20 mouse cellular contexts compared by ENCODE assay signal in the genomic region with DNA sequence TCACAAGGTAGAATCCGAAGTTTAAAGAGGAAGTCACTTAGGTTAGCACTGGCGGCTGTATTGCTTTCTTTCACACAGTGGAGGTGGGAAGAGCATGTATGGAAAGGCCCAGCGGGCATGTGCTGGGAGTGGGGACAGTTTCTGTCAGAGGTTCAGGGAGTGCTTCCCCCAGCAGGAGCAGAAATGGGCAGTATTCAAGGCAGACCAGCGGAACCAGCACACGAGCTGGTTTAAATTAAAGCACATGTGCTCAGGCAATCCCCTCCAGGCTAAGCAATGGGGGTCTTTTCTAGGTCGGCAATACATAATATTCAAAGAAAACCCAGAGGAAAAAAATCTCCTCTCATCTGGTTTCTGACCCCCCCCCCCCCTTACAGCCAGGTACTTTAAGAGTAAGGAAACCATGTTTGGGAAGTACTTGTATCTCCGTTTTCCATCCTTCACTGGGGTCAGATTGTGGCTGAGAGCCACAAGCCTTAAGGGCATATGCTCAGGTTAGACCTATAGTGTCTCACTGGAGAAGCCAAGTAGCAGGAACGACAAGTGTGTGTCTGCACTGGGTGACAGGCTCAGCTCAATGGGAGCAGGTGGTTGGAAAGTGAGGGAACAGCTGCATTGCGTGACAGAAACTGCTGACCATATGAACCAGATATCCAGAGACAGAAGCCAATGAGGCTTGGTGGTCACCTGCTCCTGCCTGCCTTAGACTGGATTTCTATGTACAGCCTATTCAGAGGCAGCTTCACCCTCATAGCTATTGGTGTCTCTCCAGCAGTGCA.
DNase-seq lines count a peak whose midpoint lies in the region; ATAC-seq lines count a peak whose summit lies in the region.
"Had no signal": no experiment of that assay in that cellular context is flagged by ENCODE, and none has a peak within 500 bp of the region (broad histone marks: within the 10 kb centered on the region; RNA-seq: fewer than 3 reads in every experiment).

No protein-coding gene starts in this region.

- no peak overlapping the region for H3K4me3 ChIP-seq in embryonic facial prominence, embryonic 12.5 days
- H3K4me3 ChIP-seq in limb, embryonic 12.5 days (replicated peaks), result no peak overlapping the region
- no peak overlapping the region for H3K4me3 ChIP-seq in forebrain, embryonic 11.5 days (ENCODE audit: low read depth, low read length)
- H3K4me3 ChIP-seq: forebrain, embryonic 12.5 days; liver, embryonic 13.5 days; lung, embryonic 15.5 days had no signal

- 21% methylated on average over 9 of the region's 9 CpGs for WGBS in embryonic facial prominence, embryonic 12.5 days
- WGBS in limb, embryonic 12.5 days, result 22% methylated on average over 9 of the region's 9 CpGs
- 56% methylated on average over 9 of the region's 9 CpGs for WGBS in forebrain, embryonic 11.5 days

- no peaks in the 10 kb centered on the region for H3K9me3 ChIP-seq in embryonic facial prominence, embryonic 12.5 days
- H3K9me3 ChIP-seq in limb, embryonic 12.5 days, result no peaks in the 10 kb centered on the region
- H3K9me3 ChIP-seq in forebrain, embryonic 11.5 days (ENCODE audit: control insufficient read depth, low read length), result no peaks in the 10 kb centered on the region
- H3K9me3 ChIP-seq: forebrain, embryonic 12.5 days; liver, embryonic 13.5 days; lung, embryonic 15.5 days had no signal

- 0 out of 2 replicates have a peak overlapping the region, but pooled peaks have one; percentile 50 for H3K27ac ChIP-seq in embryonic facial prominence, embryonic 12.5 days
- H3K27ac ChIP-seq in limb, embryonic 12.5 days, result peak overlapping the region; percentile 24; the same call in 1 of the 2 replicates
- H3K27ac ChIP-seq in forebrain, embryonic 11.5 days (ENCODE audit: low read depth, low read length), result no peak overlapping the region
- H3K27ac ChIP-seq: forebrain, embryonic 12.5 days; liver, embryonic 13.5 days; lung, embryonic 15.5 days; macrophage had no signal

- no peak overlapping the region for H3K4me2 ChIP-seq in embryonic facial prominence, embryonic 12.5 days (replicated peaks)
- H3K4me2 ChIP-seq in limb, embryonic 12.5 days, result no peak overlapping the region
- no peak overlapping the region for H3K4me2 ChIP-seq in forebrain, embryonic 11.5 days (ENCODE audit: low read depth, low read length, severe bottlenecking)
- H3K4me2 ChIP-seq: forebrain, embryonic 12.5 days; liver, embryonic 13.5 days; lung, embryonic 15.5 days; midbrain, embryonic 11.5 days had no signal

- peak; percentile 6 for DNase-seq in gastrocnemius, adult 18-20 months (ENCODE audit: low spot score)
- no peak for DNase-seq in gastrocnemius, postnatal 10 days
- DNase-seq in embryo, embryonic 10.5 days (ENCODE audit: low spot score), result peak; percentile 28
- no peak for DNase-seq in left cerebral cortex, postnatal 36 days (ENCODE audit: low spot score in 2 of 2)
- no peak for DNase-seq in forebrain, embryonic 11.5 days (ENCODE audit: low spot score)
- DNase-seq: adrenal gland, postnatal 25 days; cerebellum, adult 11-12 months; cerebellum, postnatal 14 days; heart, adult 18-20 months; heart, postnatal 36 days; kidney, adult 11 months; kidney, postnatal 10 days; liver, embryonic 13.5 days had no signal

- ATAC-seq in embryonic facial prominence, embryonic 12.5 days (ENCODE audit: insufficient number of reproducible peaks, insufficient read depth, low FRiP score, low TSS enrichment), result no peak
- 0 out of 2 replicates have a peak, but pooled peaks have one; percentile 21 for ATAC-seq in limb, embryonic 12.5 days (ENCODE audit: insufficient number of reproducible peaks, insufficient read depth, low FRiP score, low TSS enrichment, low read depth)
- no peak for ATAC-seq in forebrain, embryonic 11.5 days (replicated peaks; ENCODE audit: low FRiP score)

- H3K4me1 ChIP-seq in embryonic facial prominence, embryonic 12.5 days, result peaks cover 48% of the 10 kb centered on the region
- H3K4me1 ChIP-seq in limb, embryonic 12.5 days (replicated peaks), result peaks cover 46% of the 10 kb centered on the region
- peaks cover 6% of the 10 kb centered on the region; the same call in 1 of the 2 replicates for H3K4me1 ChIP-seq in forebrain, embryonic 11.5 days (replicated peaks; ENCODE audit: control insufficient read depth, insufficient read depth, low read length)

- no peaks in the 10 kb centered on the region for H3K27me3 ChIP-seq in embryonic facial prominence, embryonic 12.5 days
- peaks cover 9% of the 10 kb centered on the region; the same call in 1 of the 2 replicates for H3K27me3 ChIP-seq in limb, embryonic 12.5 days
- H3K27me3 ChIP-seq in forebrain, embryonic 11.5 days (ENCODE audit: control insufficient read depth, insufficient read depth, low read length), result no peaks in the 10 kb centered on the region
- H3K27me3 ChIP-seq: CH12.LX; lung, embryonic 15.5 days had no signal

- no peaks in the 10 kb centered on the region for H3K36me3 ChIP-seq in embryonic facial prominence, embryonic 12.5 days
- H3K36me3 ChIP-seq in limb, embryonic 12.5 days, result no peaks in the 10 kb centered on the region
- H3K36me3 ChIP-seq in forebrain, embryonic 11.5 days (ENCODE audit: control insufficient read depth, insufficient read depth, low read length), result no peaks in the 10 kb centered on the region
- H3K36me3 ChIP-seq: forebrain, embryonic 12.5 days; liver, embryonic 13.5 days; lung, embryonic 15.5 days had no signal

- H3K9ac ChIP-seq in embryonic facial prominence, embryonic 12.5 days, result no peak overlapping the region
- no peak overlapping the region for H3K9ac ChIP-seq in limb, embryonic 12.5 days (replicated peaks)
- H3K9ac ChIP-seq in forebrain, embryonic 11.5 days (ENCODE audit: low read length), result no peak overlapping the region
- H3K9ac ChIP-seq: forebrain, embryonic 12.5 days; liver, embryonic 13.5 days; lung, embryonic 15.5 days had no signal

- intact Hi-C loops in left cerebral cortex, postnatal 36 days (cut with DNase I), result loop anchor here (5.0 to 10.0 kb wide), 2 partner anchors 84 to 162 kb away; no protein-coding TSS in a partner anchor

Comparison
In these comparisons a context has a peak if more than half of its experiments do, and no peak if none do; other contexts are left out.
1. DNase-seq: peak in gastrocnemius, adult 18-20 months (single experiment) and embryo, embryonic 10.5 days (single experiment); none in gastrocnemius, postnatal 10 days (single experiment), left cerebral cortex, postnatal 36 days (0 of 2) and forebrain, embryonic 11.5 days (single experiment).